Mouse (Mus musculus) monocyte, adult 5-6 weeks (primary cell): ENCODE data around the gene Nsg1. TPM values are rescaled to one million over a fixed set of nuclear protein-coding genes. Genes with fewer than 3 reads are reported as not detected.

Experiments
- ATAC-seq: fragments of 153-309, 156-312 bp; replicated peaks from 2 replicates; pipeline ENCODE4 v1.8.0; 2017; ENCODE audit warnings: mild to moderate bottlenecking; ENCODE audit not compliant: low TSS enrichment, insufficient number of reproducible peaks, severe bottlenecking, poor library complexity, low FRiP score
- total RNA-seq: library from RNA; stranded (forward); fragments of 200-1000, 200-491, 200-594 nt; gene quantifications from 3 replicates; pipeline ENCODE4 v1.2.3, GENCODE M21; 2017

Gene Nsg1
- total RNA-seq, 1 experiment from 2014 or later: 0.38 TPM

GRCm38 (mm10) chr5:38152201-38153108, 7.3 kb downstream of the Nsg1 start:
- no peak for ATAC-seq

DNA sequence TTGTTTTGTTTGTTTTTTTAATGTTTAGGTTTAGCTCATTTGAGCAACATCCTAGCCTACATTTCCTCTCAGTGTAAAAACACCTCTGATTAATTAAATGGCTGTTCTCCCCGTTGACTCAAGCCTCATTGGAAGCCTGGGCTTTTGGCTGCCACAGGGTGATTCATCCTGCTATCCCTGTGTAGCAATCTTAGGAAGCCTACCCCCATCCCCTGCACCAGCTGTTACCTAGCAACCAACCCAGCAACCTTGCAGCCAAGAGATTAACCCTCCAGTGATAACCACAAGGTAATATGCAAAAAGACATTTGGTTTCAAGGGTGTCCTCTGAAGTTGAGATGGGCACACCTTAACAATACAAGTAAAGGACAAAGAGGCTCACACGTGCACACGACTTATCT, 8.4 kb downstream of the Nsg1 start:
- no peak for ATAC-seq

GRCm38 (mm10) chr5:38146524-38146923, 13.2 kb downstream of the Nsg1 start:
- ATAC-seq: no peak

- no peak for ATAC-seq
Measured at GRCm38 (mm10) chr5:38140893-38141292, 18.8 kb downstream of the Nsg1 start.

GRCm38 (mm10) chr5:38137163-38137562, 22.5 kb downstream of the Nsg1 start:
- ATAC-seq: no peak

- no peak for ATAC-seq
Measured at GRCm38 (mm10) chr5:38136247-38136646, 23.5 kb downstream of the Nsg1 start.

- ATAC-seq: no peak
Measured at GRCm38 (mm10) chr5:38129339-38129738, 30.4 kb downstream of the Nsg1 start.

GRCm38 (mm10) chr5:38126519-38127306, 33.0 kb downstream of the Nsg1 start:
- ATAC-seq: no peak

DNA sequence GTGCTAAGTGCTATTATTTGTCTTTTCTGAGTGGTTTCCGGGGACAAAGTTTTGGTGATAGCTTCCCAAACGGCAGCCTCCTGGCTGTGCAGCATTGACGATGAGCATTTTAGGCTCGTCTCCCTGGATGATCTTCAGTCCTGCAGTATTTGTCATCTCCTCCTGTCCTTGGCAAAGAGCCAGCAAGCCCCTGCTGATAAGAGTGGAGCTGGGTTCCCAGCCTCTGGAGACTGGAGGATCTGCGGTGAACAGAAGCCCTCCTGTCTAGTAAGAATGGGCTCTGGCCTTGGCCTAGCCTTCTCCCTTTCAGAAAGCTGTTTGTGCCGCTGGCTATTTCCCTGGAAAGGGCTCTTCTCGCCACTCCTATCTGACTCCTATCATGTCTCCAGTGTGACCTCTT, 38.0 kb downstream of the Nsg1 start:
- no peak for ATAC-seq

GRCm38 (mm10) chr5:38119268-38119667, 40.4 kb downstream of the Nsg1 start:
- ATAC-seq: no peak

GRCm38 (mm10) chr5:38117056-38117455, 42.7 kb downstream of the Nsg1 start:
- no peak for ATAC-seq

DNA sequence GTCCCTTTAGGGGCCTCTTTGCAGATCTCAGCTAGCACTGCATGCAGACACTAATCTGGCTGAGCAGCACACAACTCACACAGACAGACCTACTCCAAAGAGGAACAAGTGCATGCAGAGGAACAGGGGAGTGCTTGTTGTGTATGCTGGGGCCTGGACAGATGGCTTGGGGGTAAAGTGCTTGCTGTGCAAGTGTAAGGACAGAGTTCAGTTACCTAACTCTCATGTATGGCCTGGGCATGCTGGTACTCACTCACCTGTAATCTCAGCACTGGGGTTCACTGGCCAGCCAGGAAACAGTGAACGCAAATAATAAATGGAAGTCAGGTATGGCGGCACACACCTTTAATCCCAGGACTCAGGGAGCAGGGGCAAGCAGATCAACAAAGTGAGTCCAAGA, 45.2 kb downstream of the Nsg1 start:
- ATAC-seq: no peak

DNA sequence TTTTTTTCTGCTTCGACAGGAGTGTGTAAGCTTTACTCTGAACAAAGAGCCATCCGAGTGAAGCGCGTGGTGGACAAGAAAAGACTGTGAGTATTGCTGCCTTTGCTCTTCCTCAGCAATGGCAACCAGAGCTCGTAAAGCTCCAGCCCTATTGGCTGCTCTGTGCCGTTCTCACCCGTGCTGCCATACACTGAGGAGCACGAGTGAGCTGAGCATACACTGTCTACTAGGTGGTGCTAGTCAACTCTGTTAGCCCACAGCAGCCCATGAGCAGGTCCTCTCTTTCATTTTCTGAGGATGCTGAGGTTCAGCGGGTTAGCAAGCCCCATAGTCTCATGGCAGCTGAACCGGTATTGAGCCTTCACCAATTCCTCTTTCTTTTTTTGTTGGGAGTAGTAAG, 52.9 kb downstream of the Nsg1 start:
- no peak for ATAC-seq

DNA sequence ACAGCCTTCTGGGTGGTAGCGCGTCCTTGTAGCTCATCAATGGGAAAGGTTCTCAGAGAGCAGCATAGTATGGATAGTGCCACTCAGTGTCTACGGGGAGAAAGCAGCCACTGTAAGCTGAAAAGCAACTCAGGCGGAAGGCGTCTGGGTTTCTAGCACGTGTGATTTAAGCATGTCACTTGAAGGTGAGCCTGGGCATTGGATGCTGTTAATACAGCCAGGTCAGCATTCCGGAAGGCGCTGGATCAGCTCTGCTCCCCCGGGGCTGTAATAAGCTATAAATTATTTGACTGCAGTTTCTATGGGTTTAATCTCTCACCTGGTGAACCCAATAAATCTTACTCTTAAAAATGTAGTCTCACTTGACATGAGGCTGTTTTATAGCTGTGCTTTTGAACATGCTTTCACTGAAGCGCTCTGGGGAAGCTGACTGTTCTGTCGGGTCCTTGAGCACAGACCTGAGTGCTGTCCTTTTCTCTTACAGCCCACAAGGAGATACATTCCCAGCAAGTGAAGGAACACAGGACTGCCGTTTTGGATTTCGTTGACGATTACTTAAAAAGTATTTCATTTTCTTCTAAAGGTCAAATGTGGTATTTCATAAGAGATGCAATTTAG, 53.5 kb downstream of the Nsg1 start:
- no peak for ATAC-seq

DNA sequence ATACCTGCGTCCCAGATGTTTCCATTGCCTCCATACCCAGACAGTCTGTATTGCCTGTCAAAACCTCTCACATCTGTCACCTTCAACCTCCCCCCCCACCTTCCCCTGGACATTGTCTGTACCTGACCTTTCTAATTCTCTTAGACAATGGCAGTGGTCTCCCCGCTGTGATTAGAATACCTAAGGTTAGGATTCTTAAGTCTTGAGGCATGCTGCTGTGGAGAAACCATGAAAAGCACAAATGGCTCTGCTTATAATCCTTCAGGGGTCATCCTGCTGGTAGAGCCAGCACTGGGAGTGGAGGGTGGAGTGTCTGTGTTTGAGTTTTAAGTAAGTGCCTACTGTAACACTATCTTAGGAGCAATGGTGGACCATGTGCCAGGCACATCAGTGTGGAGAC, 56.8 kb downstream of the Nsg1 start:
- no peak for ATAC-seq

DNA sequence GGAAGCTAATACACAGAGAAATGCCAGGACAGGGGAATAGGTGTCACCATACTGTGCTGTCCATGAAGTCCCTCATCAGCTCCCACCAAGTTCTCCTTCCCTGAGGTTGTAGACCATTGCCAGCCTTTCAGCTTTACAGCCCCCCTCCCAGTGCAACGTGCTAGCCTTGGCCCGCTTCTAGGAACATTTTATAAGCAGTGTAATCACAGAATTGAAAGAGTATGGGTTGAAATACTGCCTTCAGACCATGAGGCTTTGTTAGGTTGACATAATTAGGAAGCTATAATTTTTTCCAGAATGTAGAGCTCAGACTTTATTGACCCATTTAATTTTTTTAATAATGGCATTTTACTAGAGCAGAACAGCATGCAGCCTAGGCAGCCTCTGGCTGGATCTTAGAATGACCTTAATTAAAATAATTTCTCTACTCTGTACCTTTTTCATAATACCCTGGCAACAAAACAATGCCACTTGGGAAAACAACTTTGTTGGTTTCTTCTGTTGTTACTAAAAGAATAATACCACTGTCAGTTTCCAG, 60.5 kb downstream of the Nsg1 start:
- ATAC-seq: no peak

GRCm38 (mm10) chr5:38097501-38098093, 62.1 kb downstream of the Nsg1 start:
- ATAC-seq: no peak

DNA sequence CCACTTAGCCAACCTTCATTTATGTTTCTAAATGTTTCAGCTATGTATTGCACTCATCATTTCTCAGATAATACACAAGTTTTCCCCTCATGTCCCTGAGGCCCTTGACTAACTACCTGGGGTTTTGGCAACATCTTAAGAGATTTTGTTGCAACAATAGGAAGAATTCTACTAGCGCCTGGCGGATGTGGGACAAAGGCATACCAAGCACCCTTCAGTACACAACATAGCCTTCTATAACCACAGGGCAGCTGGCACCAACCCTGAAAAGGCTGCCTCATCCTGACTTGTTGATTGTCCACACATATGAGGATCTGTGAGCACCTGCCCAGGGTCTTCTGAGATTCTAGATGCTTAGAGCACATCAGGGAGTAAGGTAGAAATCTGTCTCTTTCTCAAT, 65.4 kb downstream of the Nsg1 start:
- no peak for ATAC-seq

GRCm38 (mm10) chr5:38091966-38092304, 67.8 kb downstream of the Nsg1 start:
- ATAC-seq: no peak
